Mouse (Mus musculus) midbrain, postnatal 0 days (tissue): ENCODE measurements at regions not wholly inside any gene's neighbourhood (a gene's known extent, or its start where the extent isn't known, plus 50 kb on each side); places are given as distances from the start of the nearest gene placed in this dataset.

ENCODE experiments used
- ATAC-seq: fragments of 200-750 bp; cut with Nextera tagmentation; 2 replicates; pipeline ENCODE4 v1.8.0; 2017; ENCODE audit warnings: moderate number of reproducible peaks, mild to moderate bottlenecking, moderate TSS enrichment, moderate library complexity; ENCODE audit not compliant: low FRiP score
- DNase-seq: peaks from one replicate; pipeline ENCODE4 v3.0.0-alpha.2; 2015; ENCODE audit warnings: low spot score
- H3K27ac ChIP-seq: fragments of 300-500 bp; sonication (generic); 2 replicates; pipeline ENCODE4 v1.5.1; 2014; ENCODE audit warnings: low read depth, mild to moderate bottlenecking, low read length, mixed read lengths
- H3K27me3 ChIP-seq: fragments of 300-500 bp; sonication (generic); 2 replicates; pipeline ENCODE4 v1.6.1; 2014; ENCODE audit warnings: low read length, control low read depth, mixed read lengths; ENCODE audit not compliant: insufficient read depth
- H3K36me3 ChIP-seq: fragments of 300-500 bp; sonication (generic); 2 replicates; pipeline ENCODE4 v1.6.1; 2014; ENCODE audit warnings: low read length, control low read depth, mixed read lengths; ENCODE audit not compliant: insufficient read depth
- H3K4me1 ChIP-seq: fragments of 300-500 bp; sonication (generic); 2 replicates; pipeline ENCODE4 v1.6.1; 2014; ENCODE audit warnings: mild to moderate bottlenecking, control low read depth, antibody characterized with exemption, low read length, mixed read lengths; ENCODE audit not compliant: insufficient read depth
- H3K4me2 ChIP-seq: fragments of 300-500 bp; sonication (generic); 2 replicates; pipeline ENCODE4 v1.6.1; 2014; ENCODE audit warnings: low read depth, mild to moderate bottlenecking, low read length, mixed read lengths; ENCODE audit not compliant: poor library complexity, severe bottlenecking
- H3K4me3 ChIP-seq: fragments of 300-500 bp; sonication (generic); 2 replicates; pipeline ENCODE4 v1.5.1; 2014; ENCODE audit warnings: low read depth, mild to moderate bottlenecking, low read length, moderate library complexity
- H3K9ac ChIP-seq: fragments of 300-500 bp; sonication (generic); replicated peaks from 2 replicates; pipeline ENCODE4 v1.6.1; 2014; ENCODE audit warnings: mild to moderate bottlenecking, low read length, moderate library complexity, mixed read lengths; ENCODE audit not compliant: poor library complexity, severe bottlenecking
- H3K9me3 ChIP-seq: fragments of 300-500 bp; sonication (generic); 2 replicates; pipeline ENCODE4 v1.6.1; 2016; ENCODE audit warnings: low read length, control low read depth
- CTCF ChIP-seq: IDR thresholded peaks from 2 replicates; pipeline ENCODE4 v1.5.1; 2016; ENCODE audit warnings: antibody characterized with exemption, mild to moderate bottlenecking
- WGBS: fragments of 180-500 bp; shearing (Covaris S2); extraction: QIAGEN DNeasy Blood & Tissue Kit; methylation state at CpG from one replicate; pipeline ENCODE4 v1.1.7; 2014; 5-methylcytosine and 5-hydroxymethylcytosine counted together

DNA sequence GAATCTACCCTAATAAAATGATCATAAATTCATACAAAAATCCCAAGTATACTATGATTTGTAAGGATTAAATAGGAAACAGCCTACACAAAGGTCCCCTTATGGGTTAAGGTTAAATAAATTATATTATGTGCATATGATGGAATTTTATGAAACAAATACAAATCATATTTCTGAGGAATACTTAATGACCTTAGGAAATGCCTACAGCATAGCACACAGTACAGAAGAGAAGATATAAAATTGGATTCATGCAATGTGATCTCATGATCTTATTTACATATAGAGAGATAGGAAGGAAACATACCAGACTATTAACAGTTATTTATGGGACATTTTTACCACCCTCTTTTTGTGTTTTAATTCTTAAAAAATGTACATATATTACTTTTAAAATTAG, 227.7 kb downstream of the Emp1 start:
- Histone ChIP-seq H3K4me1 (no peaks in the 10 kb centered on the region), H3K36me3 (no peaks in the 10 kb centered on the region), H3K9me3 (no peaks in the 10 kb centered on the region), H3K27ac (no peak overlapping the region), H3K9ac (no peak overlapping the region), H3K4me2 (no peak overlapping the region), H3K4me3 (no peak overlapping the region), H3K27me3 (no peaks in the 10 kb centered on the region)
- TF ChIP-seq CTCF: no peak
- DNase-seq (no peak), ATAC-seq (no peak)

DNA sequence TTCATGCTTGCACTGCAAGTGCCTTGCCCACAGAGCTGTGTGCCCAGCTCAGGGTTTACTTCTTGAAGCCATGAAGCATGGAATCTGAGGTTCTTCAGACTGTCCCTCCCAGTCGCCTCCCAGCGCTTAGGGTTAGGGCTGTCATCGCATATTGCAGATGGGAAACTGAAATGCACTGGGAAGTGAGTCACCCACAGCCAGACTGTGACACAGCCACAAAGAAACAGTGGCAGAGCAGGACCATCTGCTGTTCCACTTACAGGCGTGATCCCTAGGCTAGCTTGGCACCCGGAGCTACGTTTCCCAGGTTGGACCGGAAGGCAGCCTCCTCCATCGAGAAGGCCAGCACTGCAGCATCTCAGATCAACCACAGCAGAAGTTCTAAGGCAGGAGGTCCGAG, 228.7 kb downstream of the Emp1 start:
- no peak overlapping the region for H3K4me2 ChIP-seq
- no peak for DNase-seq
- no peak overlapping the region for H3K9ac ChIP-seq
- H3K4me1 ChIP-seq: no peaks in the 10 kb centered on the region
- no peak overlapping the region for H3K4me3 ChIP-seq
- H3K9me3 ChIP-seq: no peaks in the 10 kb centered on the region
- H3K36me3 ChIP-seq: no peaks in the 10 kb centered on the region
- WGBS: 94% methylated on average over 9 of the region's 9 CpGs
- H3K27me3 ChIP-seq: no peaks in the 10 kb centered on the region
- TF ChIP-seq CTCF: no peak
- H3K27ac ChIP-seq: no peak overlapping the region
- no peak for ATAC-seq

GRCm38 (mm10) chr6:135596358-135596757, 234.0 kb downstream of the Emp1 start:
- H3K4me1 ChIP-seq: no peaks in the 10 kb centered on the region
- no peaks in the 10 kb centered on the region for H3K36me3 ChIP-seq
- no peak overlapping the region for H3K9ac ChIP-seq
- TF ChIP-seq CTCF: no peak
- H3K27ac ChIP-seq: no peak overlapping the region
- no peak overlapping the region for H3K4me3 ChIP-seq
- H3K9me3 ChIP-seq: no peaks in the 10 kb centered on the region
- ATAC-seq (no peak), DNase-seq (no peak)
- WGBS: 95% methylated on average over 4 of the region's 4 CpGs
- no peak overlapping the region for H3K4me2 ChIP-seq
- no peaks in the 10 kb centered on the region for H3K27me3 ChIP-seq

DNA sequence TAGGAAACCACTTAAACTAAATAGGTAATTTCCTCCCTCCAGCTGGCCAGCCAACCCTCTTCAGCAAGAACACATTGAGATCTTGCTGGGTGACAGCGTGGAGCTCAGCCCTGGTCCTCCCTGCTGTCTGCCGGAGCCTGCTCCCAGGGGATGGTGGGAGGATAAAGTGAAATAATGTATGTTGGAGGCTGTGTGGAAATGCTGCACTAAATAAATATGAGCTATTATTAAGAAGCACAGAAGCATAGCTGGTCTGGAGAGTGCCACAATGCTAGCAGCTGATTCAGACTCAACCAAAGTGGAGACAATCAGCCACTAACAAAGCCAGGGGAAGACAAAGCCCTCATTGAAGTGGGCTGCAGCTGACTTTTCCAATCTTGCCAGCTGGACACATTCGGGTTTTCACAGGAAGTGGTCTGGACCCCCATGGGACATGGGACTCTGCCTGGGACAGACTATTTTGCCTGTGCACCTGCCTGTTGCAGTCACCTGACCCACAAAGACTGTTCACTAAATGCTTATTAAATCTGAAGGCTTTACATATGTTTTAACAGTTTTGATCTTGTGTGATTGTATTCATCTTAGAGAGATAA, 248.3 kb downstream of the Emp1 start:
- Histone ChIP-seq H3K4me2 (no peak overlapping the region), H3K4me1 (no peaks in the 10 kb centered on the region), H3K27me3 (no peaks in the 10 kb centered on the region), H3K4me3 (no peak overlapping the region), H3K9me3 (no peaks in the 10 kb centered on the region), H3K36me3 (no peaks in the 10 kb centered on the region), H3K9ac (no peak overlapping the region), H3K27ac (no peak overlapping the region)
- ATAC-seq (no peak), DNase-seq (peak; percentile 7)
- 23% methylated on average over 3 of the region's 3 CpGs for WGBS
- TF ChIP-seq CTCF: no peak

- no peaks in the 10 kb centered on the region for H3K27me3 ChIP-seq
- TF ChIP-seq CTCF: no peak
- H3K4me1 ChIP-seq: no peaks in the 10 kb centered on the region; the same call in 1 of the 2 replicates
- peaks cover 4% of the 10 kb centered on the region; the same call in 1 of the 2 replicates for H3K9me3 ChIP-seq
- H3K4me3 ChIP-seq: no peak overlapping the region
- H3K36me3 ChIP-seq: no peaks in the 10 kb centered on the region
- H3K9ac ChIP-seq: 0 out of 2 replicates have a peak overlapping the region, but pooled peaks have one; percentile 19
- H3K4me2 ChIP-seq: no peak overlapping the region
- DNase-seq: peak; percentile 33
- 14% methylated on average over 4 of the region's 4 CpGs for WGBS
- 0 out of 2 replicates have a peak overlapping the region, but pooled peaks have one; percentile 6 for H3K27ac ChIP-seq
- no peak for ATAC-seq
Measured at GRCm38 (mm10) chr6:135627928-135628327, 265.6 kb downstream of the Emp1 start.

GRCm38 (mm10) chr6:135629236-135629635, 266.9 kb downstream of the Emp1 start:
- Histone ChIP-seq H3K9ac (no peak overlapping the region), H3K4me2 (no peak overlapping the region), H3K4me3 (no peak overlapping the region), H3K36me3 (no peaks in the 10 kb centered on the region), H3K9me3 (peaks cover 4% of the 10 kb centered on the region; the same call in 1 of the 2 replicates), H3K4me1 (no peaks in the 10 kb centered on the region; the same call in 1 of the 2 replicates), H3K27ac (no peak overlapping the region), H3K27me3 (no peaks in the 10 kb centered on the region)
- ATAC-seq (no peak), DNase-seq (no peak)
- no peak for TF ChIP-seq CTCF
- 47% methylated on average over 3 of the region's 3 CpGs for WGBS
